Mouse (Mus musculus) midbrain, embryonic 14.5 days (tissue): Measurements from ENCODE around the gene Ptpra. TPM values are rescaled to one million over a fixed set of nuclear protein-coding genes. Genes with fewer than 3 reads are reported as not detected.
A peak's percentile ranks its signal among the peaks of the same experiment; 100 is the strongest.

Source experiments
- ATAC-seq: fragments of 200-750 bp; cut with Nextera tagmentation; 2 replicates; pipeline ENCODE4 v1.8.0; 2017; ENCODE audit warnings: moderate number of reproducible peaks, moderate library complexity; ENCODE audit not compliant: low FRiP score, low TSS enrichment
- DNase-seq: peaks from one replicate; pipeline ENCODE4 v3.0.0-alpha.2; 2015
- H3K27ac ChIP-seq: fragments of 300-500 bp; sonication (generic); replicated peaks from 2 replicates; pipeline ENCODE4 v1.5.1; 2014; ENCODE audit warnings: mild to moderate bottlenecking, low read depth, low read length, moderate library complexity
- H3K27me3 ChIP-seq: fragments of 300-500 bp; sonication (generic); 2 replicates; pipeline ENCODE4 v1.6.1; 2014; ENCODE audit warnings: low read length, control low read depth, mixed read lengths; ENCODE audit not compliant: control insufficient read depth, insufficient read depth
- H3K36me3 ChIP-seq: fragments of 300-500 bp; sonication (generic); 2 replicates; pipeline ENCODE4 v1.6.1; 2014; ENCODE audit warnings: low read length, control low read depth; ENCODE audit not compliant: control insufficient read depth, insufficient read depth
- H3K4me1 ChIP-seq: fragments of 300-500 bp; sonication (generic); 2 replicates; pipeline ENCODE4 v1.6.1; 2014; ENCODE audit warnings: mild to moderate bottlenecking, antibody characterized with exemption, low read length, control low read depth; ENCODE audit not compliant: control insufficient read depth, insufficient read depth
- H3K4me2 ChIP-seq: fragments of 300-500 bp; sonication (generic); 2 replicates; pipeline ENCODE4 v1.6.1; 2014; ENCODE audit warnings: mild to moderate bottlenecking, low read length, moderate library complexity
- H3K4me3 ChIP-seq: fragments of 300-500 bp; sonication (generic); replicated peaks from 2 replicates; pipeline ENCODE4 v1.5.1; 2014; ENCODE audit warnings: low read depth, low read length
- H3K9ac ChIP-seq: fragments of 300-500 bp; sonication (generic); replicated peaks from 2 replicates; pipeline ENCODE4 v1.6.1; 2014; ENCODE audit warnings: mild to moderate bottlenecking, low read length, moderate library complexity
- H3K9me3 ChIP-seq: fragments of 300-500 bp; sonication (generic); 2 replicates; pipeline ENCODE4 v1.6.1; 2016; ENCODE audit warnings: low read length, control low read depth, mixed read lengths; ENCODE audit not compliant: control insufficient read depth
- WGBS: fragments of 180-500 bp; shearing (Covaris S2); extraction: QIAGEN DNeasy Blood & Tissue Kit; methylation state at CpG from one replicate; pipeline ENCODE4 v1.1.7; 2014; 5-methylcytosine and 5-hydroxymethylcytosine counted together
- polyA plus RNA-seq: library from polyadenylated mRNA; unstranded; fragments of >200 nt; fragmentation: Nextera tagmentation; extraction: Ambion mirVana; gene quantifications from 2 replicates; pipeline ENCODE4 v1.2.1, GENCODE M21; 2014

Gene Ptpra
- polyA plus RNA-seq, 1 experiment from 2014 or later, result 156 TPM

- no peaks in the 10 kb centered on the region for H3K9me3 ChIP-seq
- 11% methylated on average over 11 of the region's 11 CpGs for WGBS
- H3K9ac ChIP-seq, result no peak overlapping the region
- H3K4me2 ChIP-seq, result no peak overlapping the region
- DNase-seq, result peak; percentile 52
- no peak for ATAC-seq
- peaks cover 10% of the 10 kb centered on the region; the same call in 1 of the 2 replicates for H3K4me1 ChIP-seq
- peaks cover 79% of the 10 kb centered on the region for H3K27me3 ChIP-seq
- no peak overlapping the region for H3K4me3 ChIP-seq
- no peak overlapping the region for H3K27ac ChIP-seq
- H3K36me3 ChIP-seq, result no peaks in the 10 kb centered on the region
These were observed 128.1 kb downstream of the Ptpra start for GRCm38 (mm10) chr2:130578148-130578547.

- Histone ChIP-seq H3K9ac (no peak overlapping the region), H3K4me2 (no peak overlapping the region), H3K27ac (no peak overlapping the region), H3K4me3 (no peak overlapping the region), H3K27me3 (peaks cover 79% of the 10 kb centered on the region), H3K36me3 (no peaks in the 10 kb centered on the region), H3K4me1 (peaks cover 10% of the 10 kb centered on the region; the same call in 1 of the 2 replicates), H3K9me3 (no peaks in the 10 kb centered on the region)
- DNase-seq (no peak), ATAC-seq (no peak)
- WGBS, result 5% methylated on average over 8 of the region's 8 CpGs
These were observed 129.7 kb downstream of the Ptpra start for GRCm38 (mm10) chr2:130579791-130580190.

GRCm38 (mm10) chr2:130581201-130581600, 131.1 kb downstream of the Ptpra start:
- ATAC-seq (no peak), DNase-seq (no peak)
- Histone ChIP-seq H3K36me3 (no peaks in the 10 kb centered on the region), H3K9me3 (no peaks in the 10 kb centered on the region), H3K4me3 (peak overlapping the region; percentile 29), H3K9ac (peak overlapping the region; percentile 34; the same call in 1 of the 2 replicates), H3K27ac (no peak overlapping the region), H3K27me3 (peaks cover 67% of the 10 kb centered on the region), H3K4me1 (peaks cover 9% of the 10 kb centered on the region; the same call in 1 of the 2 replicates), H3K4me2 (peak overlapping the region; percentile 47)
- WGBS, result 4% methylated on average over 16 of the region's 16 CpGs

DNA sequence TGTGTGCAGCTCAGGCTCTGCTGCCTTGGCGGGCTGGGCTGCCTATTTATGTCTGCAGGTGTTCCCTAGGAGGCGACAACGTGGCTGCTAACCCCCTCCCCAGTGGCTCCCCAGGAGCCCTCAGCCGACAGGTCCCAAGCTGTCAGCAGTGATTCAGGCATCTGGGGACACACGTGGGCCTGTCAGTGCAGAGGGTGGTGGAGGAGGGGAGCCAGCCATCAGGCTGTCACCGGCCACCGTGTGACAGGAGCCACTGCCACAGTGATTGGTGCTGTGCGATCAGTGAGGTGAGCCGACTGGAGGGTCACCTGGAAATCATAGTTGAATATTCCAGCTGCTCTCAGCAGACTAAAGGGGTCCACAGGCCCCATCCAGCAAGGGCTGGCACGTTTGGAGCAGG, 132.5 kb downstream of the Ptpra start, which contains the start of gene Avp:
TSS of gene Avp (minus strand) at position 3 of the 400 bp plus-strand sequence.
- no peak within 1 kb of the TSS for H3K27ac ChIP-seq
- no peaks in the 10 kb centered on the region for H3K36me3 ChIP-seq
- 34% methylated on average over 10 of the region's 10 CpGs for WGBS
- H3K9ac ChIP-seq, result no peak within 1 kb of the TSS
- H3K4me3 ChIP-seq, result no peak within 1 kb of the TSS
- H3K27me3 ChIP-seq, result peaks cover 53% of the 10 kb centered on the region
- no peak for DNase-seq
- ATAC-seq, result no peak
- H3K9me3 ChIP-seq, result no peaks in the 10 kb centered on the region
- 0 out of 2 replicates have a peak, but pooled peaks cover 4% of the 10 kb centered on the region for H3K4me1 ChIP-seq
- H3K4me2 ChIP-seq, result no peak within 1 kb of the TSS

GRCm38 (mm10) chr2:130583902-130584560, 134.0 kb downstream of the Ptpra start:
- Histone ChIP-seq H3K9ac (no peak overlapping the region), H3K4me2 (no peak overlapping the region), H3K9me3 (no peaks in the 10 kb centered on the region), H3K36me3 (no peaks in the 10 kb centered on the region), H3K4me1 (0 out of 2 replicates have a peak, but pooled peaks cover 4% of the 10 kb centered on the region), H3K4me3 (no peak overlapping the region), H3K27me3 (peaks cover 39% of the 10 kb centered on the region), H3K27ac (no peak overlapping the region)
- ATAC-seq (no peak), DNase-seq (no peak)
- 86% methylated on average over 10 of the region's 10 CpGs for WGBS

DNA sequence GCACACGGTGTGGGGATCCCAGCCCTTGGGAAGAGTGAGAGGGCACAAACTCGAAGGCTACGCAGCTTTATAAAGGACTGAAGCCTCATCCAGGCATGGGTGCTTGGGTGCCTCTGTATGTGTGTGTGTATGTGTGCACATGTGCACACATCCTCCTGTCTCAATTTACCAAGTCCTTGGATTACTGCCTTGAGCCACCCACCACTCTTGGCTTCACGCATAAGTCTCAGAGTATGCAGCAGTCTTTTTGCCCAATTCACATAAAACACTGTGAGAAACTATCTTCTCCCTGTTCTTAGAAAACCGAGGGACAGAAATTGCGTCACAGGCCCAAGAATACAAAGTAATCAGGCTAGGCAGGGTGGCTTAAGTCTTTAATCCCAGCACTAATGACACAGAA, 135.9 kb downstream of the Ptpra start:
- Histone ChIP-seq H3K9me3 (no peaks in the 10 kb centered on the region), H3K27ac (no peak overlapping the region), H3K9ac (no peak overlapping the region), H3K4me1 (no peaks in the 10 kb centered on the region), H3K36me3 (peaks cover 10% of the 10 kb centered on the region), H3K27me3 (peaks cover 19% of the 10 kb centered on the region), H3K4me3 (no peak overlapping the region), H3K4me2 (no peak overlapping the region)
- 88% methylated on average over 6 of the region's 6 CpGs for WGBS
- DNase-seq (no peak), ATAC-seq (no peak)

DNA sequence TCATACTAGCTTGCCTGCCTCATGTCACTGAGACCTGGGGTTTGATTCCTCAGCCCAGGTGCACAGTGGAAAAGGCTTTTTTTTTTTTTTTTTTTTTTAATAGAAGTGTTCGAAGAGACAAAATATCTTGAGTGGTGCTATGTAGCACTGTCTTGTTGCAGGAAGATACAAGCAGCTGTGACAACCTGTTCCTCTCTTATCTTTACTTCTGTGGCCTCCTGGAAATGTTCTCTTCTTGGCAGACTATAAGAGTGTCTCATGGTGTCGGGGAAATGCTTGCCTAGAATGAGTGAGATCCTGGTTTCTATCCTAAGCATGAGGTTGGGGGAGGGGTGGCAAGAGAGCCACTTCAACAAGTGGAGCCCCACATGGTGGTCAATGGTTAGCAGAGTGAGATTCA, 138.3 kb downstream of the Ptpra start:
- Histone ChIP-seq H3K4me2 (no peak overlapping the region), H3K9me3 (no peaks in the 10 kb centered on the region), H3K36me3 (peaks cover 17% of the 10 kb centered on the region), H3K4me1 (no peaks in the 10 kb centered on the region), H3K9ac (no peak overlapping the region), H3K27me3 (no peaks in the 10 kb centered on the region), H3K27ac (no peak overlapping the region), H3K4me3 (no peak overlapping the region)
- DNase-seq, result no peak
- 91% methylated on average over 2 of the region's 2 CpGs for WGBS
- ATAC-seq, result no peak

GRCm38 (mm10) chr2:130589157-130589556, 139.1 kb downstream of the Ptpra start:
- no peak overlapping the region for H3K4me2 ChIP-seq
- no peaks in the 10 kb centered on the region for H3K4me1 ChIP-seq
- no peak for ATAC-seq
- no peaks in the 10 kb centered on the region for H3K9me3 ChIP-seq
- H3K4me3 ChIP-seq, result no peak overlapping the region
- no peaks in the 10 kb centered on the region for H3K27me3 ChIP-seq
- H3K36me3 ChIP-seq, result peaks cover 17% of the 10 kb centered on the region
- H3K27ac ChIP-seq, result no peak overlapping the region
- no peak overlapping the region for H3K9ac ChIP-seq
- no peak for DNase-seq
- WGBS, result 58% methylated on average over 4 of the region's 4 CpGs

- DNase-seq, result no peak
- 87% methylated on average over 2 of the region's 2 CpGs for WGBS
These were observed 139.7 kb downstream of the Ptpra start for GRCm38 (mm10) chr2:130589761-130590160.

More at GRCm38 (mm10) chr2:130589761-130590160, 139.7 kb downstream of the Ptpra start:
- H3K36me3 ChIP-seq, result peaks cover 17% of the 10 kb centered on the region
- no peak for ATAC-seq
- no peak overlapping the region for H3K4me3 ChIP-seq
- no peak overlapping the region for H3K9ac ChIP-seq
- no peak overlapping the region for H3K27ac ChIP-seq
- no peaks in the 10 kb centered on the region for H3K27me3 ChIP-seq
- H3K9me3 ChIP-seq, result no peaks in the 10 kb centered on the region
- no peak overlapping the region for H3K4me2 ChIP-seq
- H3K4me1 ChIP-seq, result no peaks in the 10 kb centered on the region
